Mouse (Mus musculus): ENCODE data around the gene Dgkz. TPM values are rescaled to one million over a fixed set of nuclear protein-coding genes. Genes with fewer than 3 reads are reported as not detected.

The Dgkz gene
- polyA plus RNA-seq, 1 experiment from 2014 or later: 33.6 TPM

DNA sequence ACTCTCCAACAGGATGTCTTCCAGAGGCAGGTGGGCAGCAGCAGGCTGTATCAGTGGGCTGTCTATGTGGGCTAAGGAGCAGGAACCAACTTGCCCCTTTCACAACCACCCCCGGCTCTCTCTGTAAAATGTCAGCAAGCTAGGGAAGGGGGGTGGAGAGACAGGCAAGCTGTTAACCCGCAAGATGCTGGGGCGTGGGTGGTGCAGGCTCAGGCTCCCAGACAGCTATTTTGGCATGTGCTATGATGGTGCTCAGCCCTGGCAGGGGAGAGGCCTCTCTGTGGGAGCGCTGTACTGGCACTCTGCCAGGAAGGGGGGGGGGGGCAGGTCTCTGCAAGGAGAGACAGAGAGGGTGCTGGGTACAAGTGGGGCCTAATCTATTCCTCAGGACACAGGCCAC is 18.6 kb downstream of the Dgkz start:
- Histone ChIP-seq H3K27me3 (replicated peaks; ENCODE audit: control insufficient read depth, insufficient read depth, low read length) (no peaks in the 10 kb centered on the region), H3K9ac (replicated peaks; ENCODE audit: low read depth, low read length) (no peak overlapping the region), H3K4me2 (ENCODE audit: low read length) (no peak overlapping the region), H3K36me3 (ENCODE audit: control insufficient read depth, insufficient read depth) (no peaks in the 10 kb centered on the region), H3K4me3 (replicated peaks; ENCODE audit: low read length) (no peak overlapping the region), H3K27ac (ENCODE audit: low read length) (peak overlapping the region; percentile 72), H3K4me1 (replicated peaks; ENCODE audit: control insufficient read depth, insufficient read depth, low read length) (peaks cover 41% of the 10 kb centered on the region), H3K9me3 (ENCODE audit: control insufficient read depth, low read length) (no peaks in the 10 kb centered on the region)
- ATAC-seq: peak; percentile 84
- 17% methylated on average over 4 of the region's 4 CpGs for WGBS

DNA sequence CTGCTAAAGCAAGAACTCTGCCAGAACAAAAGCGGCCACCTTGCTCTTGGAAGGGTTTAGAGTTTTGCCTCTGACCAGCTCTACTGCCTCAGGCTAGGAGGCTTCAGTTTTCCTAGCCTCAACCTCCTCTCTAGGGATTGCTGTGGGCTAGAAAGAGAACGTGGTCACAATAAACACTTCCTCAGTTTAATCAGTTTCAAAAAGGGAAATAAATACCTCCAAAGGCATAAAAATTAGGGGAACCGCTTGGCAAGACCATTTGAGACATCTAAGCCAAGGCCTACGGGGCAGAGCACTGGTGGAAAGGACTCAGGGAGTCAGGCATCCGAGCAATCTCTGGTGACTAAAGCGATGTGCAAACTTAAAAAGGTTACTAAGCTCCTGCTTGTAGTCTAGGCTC is 19.8 kb downstream of the Dgkz start:
- 86% methylated on average over 6 of the region's 6 CpGs for WGBS

DNA sequence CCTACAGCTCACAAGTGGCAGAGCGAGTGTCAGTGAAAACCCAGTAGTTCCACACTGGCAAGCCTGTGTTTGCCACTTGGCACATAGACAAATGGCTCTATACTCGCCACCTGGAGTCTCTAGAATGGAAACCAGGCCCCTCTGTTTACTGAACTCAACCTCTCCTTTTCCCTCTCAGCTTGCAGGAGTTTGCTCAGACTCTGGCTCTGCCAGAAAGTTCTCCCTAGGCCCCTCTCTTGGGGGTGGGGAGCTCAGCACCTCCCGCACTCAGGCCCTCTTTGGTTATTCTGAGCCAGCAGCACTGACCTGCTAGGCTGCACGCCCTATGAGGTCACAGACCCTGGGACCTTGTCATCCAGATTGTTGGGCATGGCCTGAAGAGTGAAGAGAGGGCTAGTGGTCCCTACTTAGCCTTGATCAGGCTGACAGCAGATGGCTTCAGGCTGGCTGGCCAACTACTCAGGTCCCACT is 20.5 kb downstream of the Dgkz start:
- H3K4me3 ChIP-seq (replicated peaks; ENCODE audit: low read length): no peak overlapping the region
- H3K27ac ChIP-seq (ENCODE audit: low read length): no peak overlapping the region
- H3K4me1 ChIP-seq (replicated peaks; ENCODE audit: control insufficient read depth, insufficient read depth, low read length): peaks cover 43% of the 10 kb centered on the region
- WGBS: 74% methylated on average over 4 of the region's 4 CpGs
- H3K4me2 ChIP-seq (ENCODE audit: low read length): no peak overlapping the region
- H3K9ac ChIP-seq (replicated peaks; ENCODE audit: low read depth, low read length): no peak overlapping the region
- H3K9me3 ChIP-seq (ENCODE audit: control insufficient read depth, low read length): no peaks in the 10 kb centered on the region
- H3K36me3 ChIP-seq (ENCODE audit: control insufficient read depth, insufficient read depth): no peaks in the 10 kb centered on the region
- ATAC-seq: no peak
- no peaks in the 10 kb centered on the region for H3K27me3 ChIP-seq (replicated peaks; ENCODE audit: control insufficient read depth, insufficient read depth, low read length)

More for the DNA sequence above, 19.8 kb downstream of the Dgkz start:
- no peaks in the 10 kb centered on the region for H3K27me3 ChIP-seq (replicated peaks; ENCODE audit: control insufficient read depth, insufficient read depth, low read length)
- no peak for ATAC-seq
- H3K27ac ChIP-seq (ENCODE audit: low read length): no peak overlapping the region
- peaks cover 36% of the 10 kb centered on the region for H3K4me1 ChIP-seq (replicated peaks; ENCODE audit: control insufficient read depth, insufficient read depth, low read length)
- H3K36me3 ChIP-seq (ENCODE audit: control insufficient read depth, insufficient read depth): no peaks in the 10 kb centered on the region
- no peak overlapping the region for H3K4me3 ChIP-seq (replicated peaks; ENCODE audit: low read length)
- no peaks in the 10 kb centered on the region for H3K9me3 ChIP-seq (ENCODE audit: control insufficient read depth, low read length)
- no peak overlapping the region for H3K9ac ChIP-seq (replicated peaks; ENCODE audit: low read depth, low read length)
- H3K4me2 ChIP-seq (ENCODE audit: low read length): no peak overlapping the region

DNA sequence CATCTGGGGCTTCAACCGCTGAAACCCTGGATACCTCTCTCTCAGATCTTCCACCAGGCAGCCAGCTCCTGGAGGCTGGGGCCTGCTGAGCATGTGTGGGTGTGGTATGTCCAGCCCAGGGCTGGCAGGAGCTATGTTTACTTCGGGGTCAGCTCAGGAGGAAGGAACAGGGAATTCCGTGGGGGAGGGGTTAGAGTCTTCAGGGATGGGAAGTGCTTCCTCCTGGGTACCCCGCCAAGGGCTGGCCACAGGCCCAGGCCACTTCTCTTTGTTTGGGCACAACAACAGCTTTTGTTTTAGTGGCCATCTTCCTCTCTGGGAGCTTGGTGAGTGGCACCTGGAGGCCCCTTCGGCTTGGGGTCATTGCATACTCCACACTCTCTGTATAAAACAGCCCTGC is 21.8 kb downstream of the Dgkz start:
- H3K9ac ChIP-seq (replicated peaks; ENCODE audit: low read depth, low read length): no peak overlapping the region
- no peaks in the 10 kb centered on the region for H3K9me3 ChIP-seq (ENCODE audit: control insufficient read depth, low read length)
- H3K4me1 ChIP-seq (replicated peaks; ENCODE audit: control insufficient read depth, insufficient read depth, low read length): peaks cover 47% of the 10 kb centered on the region
- ATAC-seq: no peak
- no peak overlapping the region for H3K4me3 ChIP-seq (replicated peaks; ENCODE audit: low read length)
- H3K27ac ChIP-seq (ENCODE audit: low read length): no peak overlapping the region
- 25% methylated on average over 5 of the region's 5 CpGs for WGBS
- H3K27me3 ChIP-seq (replicated peaks; ENCODE audit: control insufficient read depth, insufficient read depth, low read length): no peaks in the 10 kb centered on the region
- no peak overlapping the region for H3K4me2 ChIP-seq (ENCODE audit: low read length)
- H3K36me3 ChIP-seq (ENCODE audit: control insufficient read depth, insufficient read depth): no peaks in the 10 kb centered on the region

DNA sequence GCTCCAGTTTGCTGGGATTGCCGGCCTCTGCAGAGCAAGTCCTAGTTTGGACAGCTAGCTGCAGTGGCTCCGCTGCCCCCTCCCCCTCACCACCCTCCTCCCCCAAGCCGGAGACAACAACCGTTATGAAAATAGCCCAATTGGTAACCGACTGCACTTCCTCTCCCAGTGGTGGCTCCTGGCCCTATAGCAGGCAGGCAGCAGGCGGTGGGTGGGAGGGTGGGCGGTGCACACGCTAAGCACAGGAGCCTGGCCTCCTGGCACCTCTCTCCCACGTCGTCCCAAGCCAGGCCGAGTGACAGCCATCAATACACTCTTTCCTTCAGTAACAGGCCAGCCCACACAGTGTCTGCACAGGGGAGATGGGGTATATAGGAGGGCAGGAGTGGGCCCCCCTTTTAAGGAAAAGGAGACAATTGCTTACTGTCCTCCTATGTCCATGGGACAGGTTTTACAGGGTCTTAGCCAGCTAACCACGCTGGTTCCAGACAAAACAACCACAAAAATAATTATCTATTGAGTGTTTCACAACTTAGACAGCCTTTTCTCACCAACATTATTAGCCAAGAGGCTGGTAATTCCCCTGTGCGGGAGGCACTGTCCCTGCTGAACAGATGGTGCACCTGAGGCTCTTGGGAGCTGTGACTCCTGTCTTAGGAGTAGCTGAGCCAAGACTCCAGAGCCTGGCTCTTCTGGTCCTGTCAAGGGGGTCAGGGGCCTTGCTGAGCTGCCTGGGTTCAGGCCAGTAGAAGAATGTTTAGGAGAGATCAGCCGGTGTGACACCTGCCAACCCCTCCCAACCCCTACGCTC is 25.2 kb downstream of the Dgkz start:
- H3K27me3 ChIP-seq (replicated peaks; ENCODE audit: control insufficient read depth, insufficient read depth, low read length): no peaks in the 10 kb centered on the region
- no peaks in the 10 kb centered on the region for H3K36me3 ChIP-seq (ENCODE audit: control insufficient read depth, insufficient read depth)
- H3K9me3 ChIP-seq (ENCODE audit: control insufficient read depth, low read length): no peaks in the 10 kb centered on the region
- peaks cover 49% of the 10 kb centered on the region for H3K4me1 ChIP-seq (replicated peaks; ENCODE audit: control insufficient read depth, insufficient read depth, low read length)
- H3K9ac ChIP-seq (replicated peaks; ENCODE audit: low read depth, low read length): peak overlapping the region; percentile 9
- H3K4me2 ChIP-seq (ENCODE audit: low read length): peak overlapping the region; percentile 32
- WGBS: 9% methylated on average over 15 of the region's 15 CpGs
- no peak overlapping the region for H3K4me3 ChIP-seq (replicated peaks; ENCODE audit: low read length)
- ATAC-seq: peak; percentile 86
- peak overlapping the region; percentile 65 for H3K27ac ChIP-seq (ENCODE audit: low read length)

DNA sequence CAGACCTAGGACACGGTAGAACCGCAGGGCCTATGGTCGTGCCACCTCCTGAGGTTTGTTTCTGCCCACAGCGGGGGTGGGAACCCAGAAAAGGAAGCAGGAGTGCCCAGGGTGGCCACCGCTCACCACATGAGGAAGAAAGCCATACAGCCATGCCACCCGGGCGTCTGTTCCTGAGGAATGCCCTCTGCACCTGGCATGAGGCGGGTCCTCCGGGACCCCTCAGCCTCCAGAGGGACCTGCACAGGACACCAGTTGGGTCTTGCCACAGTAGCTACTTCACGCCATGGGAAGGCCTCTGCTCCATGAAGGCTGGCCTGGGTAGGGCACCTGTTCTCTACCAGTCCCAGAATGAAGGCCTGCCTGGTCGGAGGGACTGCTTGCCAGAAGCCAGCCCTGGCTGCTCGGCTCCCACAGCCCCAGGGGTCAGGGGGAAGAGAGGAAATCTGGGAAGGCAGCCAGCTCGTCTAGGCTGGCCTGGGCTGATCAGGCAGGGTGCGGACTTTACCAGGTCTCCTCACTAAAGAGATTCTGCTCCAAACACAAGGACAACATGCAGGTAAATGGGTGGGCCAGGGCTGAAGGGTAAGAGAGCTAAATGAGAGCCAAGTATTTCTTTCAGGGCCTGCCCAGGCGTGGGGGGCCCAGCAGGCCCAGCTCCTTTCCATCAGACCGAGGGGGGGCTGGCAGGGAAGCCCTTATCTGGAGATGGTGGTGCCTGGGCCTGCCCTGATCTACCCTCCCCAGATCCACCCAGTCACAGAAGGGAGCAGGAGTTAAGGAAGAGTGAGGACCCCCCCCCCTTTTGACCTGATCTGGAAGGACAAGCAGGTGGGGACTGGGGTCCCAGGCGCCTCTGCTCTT is 26.0 kb downstream of the Dgkz start:
- H3K4me1 ChIP-seq (replicated peaks; ENCODE audit: control insufficient read depth, insufficient read depth, low read length): peaks cover 43% of the 10 kb centered on the region
- 62% methylated on average over 17 of the region's 17 CpGs for WGBS
- no peaks in the 10 kb centered on the region for H3K9me3 ChIP-seq (ENCODE audit: control insufficient read depth, low read length)

DNA sequence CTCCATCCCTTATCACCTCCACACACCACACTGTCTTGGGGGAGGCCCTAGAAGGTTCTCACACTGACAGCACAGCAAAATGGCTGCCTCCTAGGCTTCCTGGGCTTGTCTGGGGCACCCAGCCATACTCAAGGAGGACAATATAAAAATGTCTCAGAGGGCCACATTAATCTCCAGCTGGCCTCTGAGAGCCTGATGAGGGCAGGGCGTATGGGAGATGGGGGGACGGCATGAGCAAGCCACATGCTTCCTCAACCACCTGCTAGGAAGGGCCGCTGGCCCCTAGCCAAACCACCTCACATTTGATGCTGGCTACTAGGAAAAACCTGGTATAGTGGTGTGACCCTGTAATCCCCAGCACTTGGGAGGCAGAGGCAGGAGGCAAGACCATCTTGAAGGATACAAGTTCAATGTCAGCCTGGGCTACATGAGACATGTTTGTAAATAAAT is 26.8 kb downstream of the Dgkz start:
- Histone ChIP-seq H3K4me3 (replicated peaks; ENCODE audit: low read length) (no peak overlapping the region), H3K36me3 (ENCODE audit: control insufficient read depth, insufficient read depth) (no peaks in the 10 kb centered on the region), H3K9ac (replicated peaks; ENCODE audit: low read depth, low read length) (no peak overlapping the region), H3K27ac (ENCODE audit: low read length) (no peak overlapping the region), H3K4me2 (ENCODE audit: low read length) (no peak overlapping the region), H3K9me3 (ENCODE audit: control insufficient read depth, low read length) (no peaks in the 10 kb centered on the region), H3K4me1 (replicated peaks; ENCODE audit: control insufficient read depth, insufficient read depth, low read length) (peaks cover 43% of the 10 kb centered on the region), H3K27me3 (replicated peaks; ENCODE audit: control insufficient read depth, insufficient read depth, low read length) (no peaks in the 10 kb centered on the region)
- WGBS: 67% methylated on average over 3 of the region's 3 CpGs
- ATAC-seq: no peak

More for the DNA sequence above, 26.0 kb downstream of the Dgkz start:
- Histone ChIP-seq H3K36me3 (ENCODE audit: control insufficient read depth, insufficient read depth) (no peaks in the 10 kb centered on the region), H3K27me3 (replicated peaks; ENCODE audit: control insufficient read depth, insufficient read depth, low read length) (no peaks in the 10 kb centered on the region), H3K9ac (replicated peaks; ENCODE audit: low read depth, low read length) (peak overlapping the region; percentile 9), H3K4me3 (replicated peaks; ENCODE audit: low read length) (no peak overlapping the region), H3K27ac (ENCODE audit: low read length) (peak overlapping the region; percentile 65), H3K4me2 (ENCODE audit: low read length) (peak overlapping the region; percentile 32)
- peak; percentile 15 for ATAC-seq

DNA sequence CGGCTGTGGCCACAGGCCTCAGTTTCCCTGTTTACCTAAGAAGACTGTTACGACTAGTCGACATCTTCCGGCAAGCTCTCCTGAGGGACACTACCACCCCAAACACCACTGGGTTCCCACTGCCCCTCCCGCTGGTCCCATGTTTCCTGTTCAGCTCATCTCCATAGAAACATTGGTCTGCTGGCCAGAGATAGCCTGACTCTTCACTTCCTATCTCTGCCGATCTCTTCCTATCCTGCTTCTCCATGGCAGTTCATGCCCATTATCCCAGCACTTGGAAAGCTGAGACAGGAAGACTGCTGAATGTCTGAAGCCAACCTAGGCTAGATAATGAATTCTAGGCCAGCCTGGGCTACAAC is 27.5 kb downstream of the Dgkz start:
- Histone ChIP-seq H3K4me3 (replicated peaks; ENCODE audit: low read length) (no peak overlapping the region), H3K9ac (replicated peaks; ENCODE audit: low read depth, low read length) (no peak overlapping the region), H3K36me3 (ENCODE audit: control insufficient read depth, insufficient read depth) (no peaks in the 10 kb centered on the region), H3K4me2 (ENCODE audit: low read length) (no peak overlapping the region), H3K4me1 (replicated peaks; ENCODE audit: control insufficient read depth, insufficient read depth, low read length) (peaks cover 41% of the 10 kb centered on the region), H3K9me3 (ENCODE audit: control insufficient read depth, low read length) (no peaks in the 10 kb centered on the region), H3K27me3 (replicated peaks; ENCODE audit: control insufficient read depth, insufficient read depth, low read length) (no peaks in the 10 kb centered on the region), H3K27ac (ENCODE audit: low read length) (0 out of 2 replicates have a peak overlapping the region, but pooled peaks have one; percentile 24)
- WGBS: 86% methylated on average over 6 of the region's 6 CpGs
- ATAC-seq: no peak

All from forebrain, embryonic 16.5 days (tissue).